ENCODE assay signal across 19 mouse cellular contexts in genomic region chr12:108223357-108223756, GRCm38 (mm10). TPM values are rescaled to one million over a fixed set of nuclear protein-coding genes. Genes with fewer than 3 reads are reported as not detected.
DNase-seq lines count a peak whose midpoint lies in the region; ATAC-seq lines count a peak whose summit lies in the region.
"Had no signal": no experiment of that assay in that cellular context is flagged by ENCODE, and none has a peak within 500 bp of the region (broad histone marks: within the 10 kb centered on the region; RNA-seq: fewer than 3 reads in every experiment).

No protein-coding gene starts in this region.

- no peaks in the 10 kb centered on the region for H3K9me3 ChIP-seq in heart, embryonic 13.5 days
- H3K9me3 ChIP-seq in midbrain, embryonic 11.5 days (ENCODE audit: control insufficient read depth, low read length) = no peaks in the 10 kb centered on the region
- H3K9me3 ChIP-seq in midbrain, embryonic 15.5 days = no peaks in the 10 kb centered on the region
- H3K9me3 ChIP-seq in stomach, embryonic 16.5 days (replicated peaks; ENCODE audit: control insufficient read depth, low read length) = no peaks in the 10 kb centered on the region
- H3K9me3 ChIP-seq: embryonic facial prominence, embryonic 12.5 days; limb, embryonic 15.5 days; lung, embryonic 15.5 days; neural tube, embryonic 12.5 days had no signal

- no peak for DNase-seq in heart, adult 11 months
- peak; percentile 75 for DNase-seq in midbrain, embryonic 11.5 days (ENCODE audit: low spot score, missing footprints)
- peak; percentile 21 for DNase-seq in adipocyte (ENCODE audit: low spot score)
- no peak for DNase-seq in embryo, embryonic 10.5 days (ENCODE audit: low spot score)
- DNase-seq in right cerebral cortex, postnatal 36 days (ENCODE audit: low spot score in 2 of 2) = no peak
- DNase-seq: adrenal gland, postnatal 14 days; cerebellum, postnatal 25 days; heart, adult 2 months; midbrain, embryonic 14.5 days; thymus, adult 2 months had no signal

- H3K27ac ChIP-seq in heart, embryonic 13.5 days (replicated peaks) = no peak overlapping the region
- H3K27ac ChIP-seq in midbrain, embryonic 11.5 days (ENCODE audit: low read depth, low read length) = no peak overlapping the region
- no peak overlapping the region for H3K27ac ChIP-seq in midbrain, embryonic 15.5 days
- no peak overlapping the region; the same call in none of the 2 replicates for H3K27ac ChIP-seq in stomach, embryonic 16.5 days (ENCODE audit: low read length)
- H3K27ac ChIP-seq: embryonic facial prominence, embryonic 12.5 days; heart, adult 2 months; left cerebral cortex, adult 2 months; limb, embryonic 15.5 days; lung, embryonic 15.5 days; neural tube, embryonic 12.5 days had no signal

- peak overlapping the region; percentile 20; the same call in 1 of the 2 replicates for H3K9ac ChIP-seq in heart, embryonic 13.5 days
- H3K9ac ChIP-seq in midbrain, embryonic 11.5 days (ENCODE audit: low read length) = no peak overlapping the region
- no peak overlapping the region for H3K9ac ChIP-seq in midbrain, embryonic 15.5 days
- H3K9ac ChIP-seq in stomach, embryonic 16.5 days (ENCODE audit: low read length) = no peak overlapping the region; the same call in 1 of the 2 replicates
- H3K9ac ChIP-seq: embryonic facial prominence, embryonic 12.5 days; limb, embryonic 15.5 days; lung, embryonic 15.5 days; neural tube, embryonic 12.5 days had no signal

- ATAC-seq in heart, embryonic 13.5 days (ENCODE audit: extremely low read depth, insufficient number of reproducible peaks, low FRiP score, low TSS enrichment) = no peak
- no peak for ATAC-seq in midbrain, embryonic 11.5 days (ENCODE audit: low FRiP score)
- no peak for ATAC-seq in midbrain, embryonic 15.5 days (replicated peaks)
- peak; percentile 39; the same call in 1 of the 2 replicates for ATAC-seq in stomach, embryonic 16.5 days (ENCODE audit: insufficient read depth, low FRiP score)
- ATAC-seq: intestine, postnatal 0 days had no signal

- H3K27me3 ChIP-seq in heart, embryonic 13.5 days (replicated peaks) = no peaks in the 10 kb centered on the region
- H3K27me3 ChIP-seq in midbrain, embryonic 11.5 days (ENCODE audit: control insufficient read depth, insufficient read depth, low read length) = no peaks in the 10 kb centered on the region
- no peaks in the 10 kb centered on the region for H3K27me3 ChIP-seq in midbrain, embryonic 15.5 days (replicated peaks)
- no peaks in the 10 kb centered on the region for H3K27me3 ChIP-seq in stomach, embryonic 16.5 days (ENCODE audit: control insufficient read depth, insufficient read depth, low read length)
- H3K27me3 ChIP-seq: embryonic facial prominence, embryonic 12.5 days; limb, embryonic 15.5 days; lung, embryonic 15.5 days; neural tube, embryonic 12.5 days had no signal

- no peak overlapping the region for H3K4me2 ChIP-seq in heart, embryonic 13.5 days
- no peak overlapping the region for H3K4me2 ChIP-seq in midbrain, embryonic 11.5 days
- H3K4me2 ChIP-seq in midbrain, embryonic 15.5 days = no peak overlapping the region
- no peak overlapping the region for H3K4me2 ChIP-seq in stomach, embryonic 16.5 days (ENCODE audit: low read depth, low read length)
- H3K4me2 ChIP-seq: embryonic facial prominence, embryonic 12.5 days; limb, embryonic 15.5 days; lung, embryonic 15.5 days; neural tube, embryonic 12.5 days had no signal

- no peaks in the 10 kb centered on the region for H3K36me3 ChIP-seq in heart, embryonic 13.5 days
- no peaks in the 10 kb centered on the region for H3K36me3 ChIP-seq in midbrain, embryonic 11.5 days (ENCODE audit: control insufficient read depth, insufficient read depth, low read length)
- no peaks in the 10 kb centered on the region for H3K36me3 ChIP-seq in midbrain, embryonic 15.5 days (replicated peaks)
- no peaks in the 10 kb centered on the region for H3K36me3 ChIP-seq in stomach, embryonic 16.5 days (ENCODE audit: control insufficient read depth, insufficient read depth, low read length)
- H3K36me3 ChIP-seq: embryonic facial prominence, embryonic 12.5 days; limb, embryonic 15.5 days; lung, embryonic 15.5 days; neural tube, embryonic 12.5 days had no signal

- 51% methylated on average over 7 of the region's 8 CpGs for WGBS in heart, embryonic 13.5 days
- 28% methylated on average over 6 of the region's 8 CpGs for WGBS in midbrain, embryonic 11.5 days
- WGBS in midbrain, embryonic 15.5 days = 57% methylated on average over 8 of the region's 8 CpGs
- 41% methylated on average over 8 of the region's 8 CpGs for WGBS in stomach, embryonic 16.5 days

- H3K4me1 ChIP-seq in heart, embryonic 13.5 days = peaks cover 85% of the 10 kb centered on the region
- peaks cover 31% of the 10 kb centered on the region for H3K4me1 ChIP-seq in midbrain, embryonic 11.5 days (ENCODE audit: control insufficient read depth, insufficient read depth, low read length)
- H3K4me1 ChIP-seq in midbrain, embryonic 15.5 days = peaks cover 76% of the 10 kb centered on the region
- H3K4me1 ChIP-seq in stomach, embryonic 16.5 days (ENCODE audit: control insufficient read depth, insufficient read depth, low read length) = peaks cover 44% of the 10 kb centered on the region

- no peak overlapping the region for H3K4me3 ChIP-seq in heart, embryonic 13.5 days
- H3K4me3 ChIP-seq in midbrain, embryonic 11.5 days (ENCODE audit: low read depth, low read length) = no peak overlapping the region
- no peak overlapping the region for H3K4me3 ChIP-seq in midbrain, embryonic 15.5 days
- no peak overlapping the region for H3K4me3 ChIP-seq in stomach, embryonic 16.5 days (replicated peaks; ENCODE audit: low read length)
- H3K4me3 ChIP-seq: embryonic facial prominence, embryonic 12.5 days; heart, adult 2 months; left cerebral cortex, adult 2 months; limb, embryonic 15.5 days; lung, embryonic 15.5 days; neural tube, embryonic 12.5 days had no signal

RNA-seq across cellular contexts. Expression of gene Ccnk, which starts 44.0 kb away (rescaled TPM):
- polyA plus RNA-seq in heart, embryonic 13.5 days (2015; fragmentation: Nextera tagmentation; extraction: Ambion mirVana) = 2.2 and 2.8 TPM in 2 replicates
- 8.1 and 9.0 TPM in 2 replicates for polyA plus RNA-seq in midbrain, embryonic 11.5 days (2014; fragmentation: Nextera tagmentation; extraction: Ambion mirVana)
- polyA plus RNA-seq in midbrain, embryonic 15.5 days (2015; fragmentation: Nextera tagmentation; extraction: Ambion mirVana) = 2.4 and 3.7 TPM in 2 replicates
- polyA plus RNA-seq in stomach, embryonic 16.5 days (2015; fragmentation: Nextera tagmentation; extraction: Ambion mirVana) = 1.8 and 2.5 TPM in 2 replicates

RNA-seq across cellular contexts. Expression of gene Setd3, which starts 44.2 kb away (rescaled TPM):
- 63.0 and 65.7 TPM in 2 replicates for polyA plus RNA-seq in heart, embryonic 13.5 days (2015; fragmentation: Nextera tagmentation; extraction: Ambion mirVana)
- polyA plus RNA-seq in midbrain, embryonic 11.5 days (2014; fragmentation: Nextera tagmentation; extraction: Ambion mirVana) = 83.3 and 92.0 TPM in 2 replicates
- 88.0 and 95.0 TPM in 2 replicates for polyA plus RNA-seq in midbrain, embryonic 15.5 days (2015; fragmentation: Nextera tagmentation; extraction: Ambion mirVana)
- 89.2 and 93.0 TPM in 2 replicates for polyA plus RNA-seq in stomach, embryonic 16.5 days (2015; fragmentation: Nextera tagmentation; extraction: Ambion mirVana)

RNA-seq across cellular contexts. Expression of gene Ccdc85c, which starts 51.9 kb away (rescaled TPM):
- 4.9 and 5.8 TPM in 2 replicates for polyA plus RNA-seq in heart, embryonic 13.5 days (2015; fragmentation: Nextera tagmentation; extraction: Ambion mirVana)
- 19.2 and 20.4 TPM in 2 replicates for polyA plus RNA-seq in midbrain, embryonic 11.5 days (2014; fragmentation: Nextera tagmentation; extraction: Ambion mirVana)
- 15.3 and 15.8 TPM in 2 replicates for polyA plus RNA-seq in midbrain, embryonic 15.5 days (2015; fragmentation: Nextera tagmentation; extraction: Ambion mirVana)
- polyA plus RNA-seq in stomach, embryonic 16.5 days (2015; fragmentation: Nextera tagmentation; extraction: Ambion mirVana) = 6.5 and 6.9 TPM in 2 replicates

Comparison
In these comparisons a context has a peak if more than half of its experiments do, and no peak if none do; other contexts are left out.
1. DNase-seq: peak in midbrain, embryonic 11.5 days (single experiment) and adipocyte (single experiment); none in heart, adult 11 months (single experiment), embryo, embryonic 10.5 days (single experiment) and right cerebral cortex, postnatal 36 days (0 of 2).